14 mouse cellular contexts compared by ENCODE assay signal in genomic region chr1:107914671-107915590, GRCm38 (mm10).
A peak's percentile ranks its signal among the peaks of the same experiment; 100 is the strongest.
DNase-seq lines count a peak whose midpoint lies in the region; ATAC-seq lines count a peak whose summit lies in the region.
"Had no signal": no experiment of that assay in that cellular context is flagged by ENCODE, and none has a peak within 500 bp of the region (broad histone marks: within the 10 kb centered on the region; RNA-seq: fewer than 3 reads in every experiment).

No protein-coding gene starts in this region.

- peak; percentile 33 for DNase-seq in forebrain, embryonic 14.5 days (ENCODE audit: low spot score)
- no peak for DNase-seq in forebrain, embryonic 10.5 days (ENCODE audit: extremely low spot score, low spot score)
- DNase-seq in kidney, adult 11 months = peak; percentile 49
- DNase-seq in kidney, adult 8-10 months = peak; percentile 37 to 72
- DNase-seq in lung, postnatal 14 days = no peak
- DNase-seq in ovary, postnatal 36 days (ENCODE audit: low spot score) = no peak
- DNase-seq: cerebellum, postnatal 14 days; gastrocnemius, adult 2 months; lung, postnatal 4 days; thymus, postnatal 4 days had no signal

- H3K4me3 ChIP-seq in forebrain, embryonic 14.5 days (ENCODE audit: low read depth, low read length) = no peak overlapping the region
- H3K4me3 ChIP-seq in forebrain, embryonic 10.5 days = no peak overlapping the region
- H3K4me3 ChIP-seq in kidney, embryonic 14.5 days (ENCODE audit: low read length) = no peak overlapping the region
- H3K4me3 ChIP-seq in midbrain, embryonic 16.5 days (ENCODE audit: low read depth, low read length) = no peak overlapping the region
- H3K4me3 ChIP-seq: gastrocnemius, adult 2 months; myocyte had no signal

- H3K9me3 ChIP-seq in forebrain, embryonic 14.5 days (replicated peaks; ENCODE audit: control insufficient read depth, low read length) = no peaks in the 10 kb centered on the region
- H3K9me3 ChIP-seq in forebrain, embryonic 10.5 days = no peaks in the 10 kb centered on the region
- H3K9me3 ChIP-seq in kidney, embryonic 14.5 days (ENCODE audit: control insufficient read depth, low read length) = no peaks in the 10 kb centered on the region
- H3K9me3 ChIP-seq in midbrain, embryonic 16.5 days (replicated peaks; ENCODE audit: control insufficient read depth, low read length, poor library complexity, severe bottlenecking) = no peaks in the 10 kb centered on the region

- no peaks in the 10 kb centered on the region for H3K4me1 ChIP-seq in forebrain, embryonic 14.5 days (ENCODE audit: control insufficient read depth, insufficient read depth, low read length)
- peaks cover 5% of the 10 kb centered on the region; the same call in 1 of the 2 replicates for H3K4me1 ChIP-seq in forebrain, embryonic 10.5 days
- H3K4me1 ChIP-seq in kidney, embryonic 14.5 days (ENCODE audit: control insufficient read depth, insufficient read depth, low read length) = peaks cover 12% of the 10 kb centered on the region
- H3K4me1 ChIP-seq in midbrain, embryonic 16.5 days (ENCODE audit: control insufficient read depth, insufficient read depth, low read length) = peaks cover 10% of the 10 kb centered on the region

- no peaks in the 10 kb centered on the region for H3K36me3 ChIP-seq in forebrain, embryonic 14.5 days (ENCODE audit: control insufficient read depth, insufficient read depth, low read length)
- H3K36me3 ChIP-seq in forebrain, embryonic 10.5 days (replicated peaks) = no peaks in the 10 kb centered on the region
- H3K36me3 ChIP-seq in kidney, embryonic 14.5 days (ENCODE audit: control insufficient read depth, insufficient read depth, low read length) = no peaks in the 10 kb centered on the region
- no peaks in the 10 kb centered on the region for H3K36me3 ChIP-seq in midbrain, embryonic 16.5 days (ENCODE audit: control insufficient read depth, insufficient read depth, low read length)

- no peak overlapping the region for H3K4me2 ChIP-seq in forebrain, embryonic 14.5 days (ENCODE audit: low read length)
- H3K4me2 ChIP-seq in kidney, embryonic 14.5 days (replicated peaks; ENCODE audit: low read depth, low read length) = no peak overlapping the region
- no peak overlapping the region for H3K4me2 ChIP-seq in midbrain, embryonic 16.5 days (ENCODE audit: low read length)

- H3K9ac ChIP-seq in forebrain, embryonic 14.5 days (ENCODE audit: low read length) = no peak overlapping the region
- H3K9ac ChIP-seq in kidney, embryonic 14.5 days (ENCODE audit: low read depth, low read length) = no peak overlapping the region
- no peak overlapping the region for H3K9ac ChIP-seq in midbrain, embryonic 16.5 days (ENCODE audit: low read depth, low read length)
- H3K9ac ChIP-seq: liver, embryonic 14.5 days had no signal

- 53% methylated on average over 7 of the region's 7 CpGs for WGBS in forebrain, embryonic 14.5 days
- WGBS in forebrain, embryonic 10.5 days = 78% methylated on average over 7 of the region's 7 CpGs
- 12% methylated on average over 7 of the region's 7 CpGs for WGBS in kidney, embryonic 14.5 days
- 51% methylated on average over 7 of the region's 7 CpGs for WGBS in midbrain, embryonic 16.5 days

- no peak overlapping the region for H3K27ac ChIP-seq in forebrain, embryonic 14.5 days (ENCODE audit: low read depth, low read length)
- H3K27ac ChIP-seq in forebrain, embryonic 10.5 days = no peak overlapping the region
- H3K27ac ChIP-seq in kidney, embryonic 14.5 days (ENCODE audit: low read depth, low read length) = no peak overlapping the region
- H3K27ac ChIP-seq in midbrain, embryonic 16.5 days (ENCODE audit: low read length) = no peak overlapping the region
- H3K27ac ChIP-seq: gastrocnemius, adult 2 months; liver, embryonic 14.5 days had no signal

- peak; percentile 37; the same call in 1 of the 2 replicates for ATAC-seq in forebrain, embryonic 14.5 days
- ATAC-seq in kidney, embryonic 14.5 days (ENCODE audit: low FRiP score, low TSS enrichment) = no peak; the same call in 1 of the 2 replicates
- ATAC-seq in midbrain, embryonic 16.5 days = peak; percentile 57; the same call in 1 of the 2 replicates

- H3K27me3 ChIP-seq in forebrain, embryonic 14.5 days (replicated peaks; ENCODE audit: control insufficient read depth, insufficient read depth, low read length) = no peaks in the 10 kb centered on the region
- no peaks in the 10 kb centered on the region for H3K27me3 ChIP-seq in forebrain, embryonic 10.5 days (ENCODE audit: poor library complexity, severe bottlenecking)
- no peaks in the 10 kb centered on the region for H3K27me3 ChIP-seq in kidney, embryonic 14.5 days (ENCODE audit: control insufficient read depth, insufficient read depth, low read length)
- H3K27me3 ChIP-seq in midbrain, embryonic 16.5 days (ENCODE audit: control insufficient read depth, insufficient read depth, low read depth, low read length) = no peaks in the 10 kb centered on the region

Comparison
In these comparisons a context has a peak if more than half of its experiments do, and no peak if none do; other contexts are left out.
1. DNase-seq: peak in forebrain, embryonic 14.5 days (single experiment), kidney, adult 11 months (single experiment) and kidney, adult 8-10 months (2 of 2); none in forebrain, embryonic 10.5 days (single experiment), lung, postnatal 14 days (single experiment) and ovary, postnatal 36 days (single experiment).